In genomic region chr11:110518648-110519047, GRCm38 (mm10) we compare ENCODE assay signal across 30 mouse cellular contexts.
"Had no signal": no experiment of that assay in that cellular context is flagged by ENCODE, and none has a peak within 500 bp of the region (broad histone marks: within the 10 kb centered on the region; RNA-seq: fewer than 3 reads in every experiment).

No protein-coding gene starts in this region.

- H3K9ac ChIP-seq: limb, embryonic 12.5 days; limb, embryonic 13.5 days; limb, embryonic 15.5 days; liver, embryonic 12.5 days; liver, embryonic 13.5 days; liver, embryonic 14.5 days; liver, embryonic 15.5 days; liver, postnatal 0 days; lung, embryonic 14.5 days; lung, embryonic 15.5 days; midbrain, embryonic 12.5 days; midbrain, embryonic 13.5 days; midbrain, embryonic 15.5 days had no signal

- H3K9me3 ChIP-seq: limb, embryonic 10.5 days; limb, embryonic 15.5 days; liver, embryonic 12.5 days; liver, embryonic 13.5 days; liver, embryonic 15.5 days; lung, embryonic 15.5 days; midbrain, embryonic 10.5 days; midbrain, embryonic 12.5 days; midbrain, embryonic 15.5 days had no signal

- ATAC-seq: liver, embryonic 12.5 days; liver, postnatal 0 days; lung, postnatal 0 days; midbrain, embryonic 13.5 days; midbrain, embryonic 15.5 days; midbrain, embryonic 16.5 days had no signal

- H3K27ac ChIP-seq: left cerebral cortex, adult 2 months; limb, embryonic 10.5 days; limb, embryonic 12.5 days; limb, embryonic 13.5 days; limb, embryonic 15.5 days; liver, embryonic 12.5 days; liver, embryonic 13.5 days; liver, embryonic 14.5 days; liver, embryonic 15.5 days; lung, embryonic 15.5 days; macrophage; midbrain, embryonic 10.5 days; midbrain, embryonic 12.5 days; midbrain, embryonic 13.5 days; midbrain, embryonic 15.5 days had no signal

- H3K4me1 ChIP-seq: limb, embryonic 10.5 days; limb, embryonic 12.5 days; limb, embryonic 13.5 days; limb, embryonic 15.5 days; liver, embryonic 12.5 days; liver, embryonic 13.5 days; liver, embryonic 15.5 days; lung, embryonic 15.5 days; midbrain, embryonic 10.5 days; midbrain, embryonic 12.5 days; midbrain, embryonic 13.5 days; midbrain, embryonic 15.5 days had no signal

- H3K4me3 ChIP-seq: left cerebral cortex, adult 2 months; limb, embryonic 10.5 days; limb, embryonic 12.5 days; limb, embryonic 13.5 days; limb, embryonic 15.5 days; liver, embryonic 12.5 days; liver, embryonic 13.5 days; liver, embryonic 15.5 days; lung, embryonic 15.5 days; megakaryocyte, embryonic 14.5 days; midbrain, embryonic 10.5 days; midbrain, embryonic 12.5 days; midbrain, embryonic 13.5 days; midbrain, embryonic 15.5 days; myocyte had no signal

- H3K27me3 ChIP-seq: limb, embryonic 12.5 days; limb, embryonic 13.5 days; limb, embryonic 15.5 days; liver, embryonic 12.5 days; liver, embryonic 13.5 days; liver, embryonic 15.5 days; lung, embryonic 15.5 days; megakaryocyte, embryonic 14.5 days; midbrain, embryonic 12.5 days; midbrain, embryonic 13.5 days; midbrain, embryonic 15.5 days had no signal

- DNase-seq: left cerebral cortex, postnatal 4 days; liver; liver, embryonic 13.5 days; liver, postnatal 0 days; lung, adult 18-20 months; lung, adult 2 months; lung, embryonic 14.5 days; lung, postnatal 10 days; lung, postnatal 14 days; lung, postnatal 36 days; lung, postnatal 4 days had no signal

- H3K4me2 ChIP-seq: limb, embryonic 12.5 days; limb, embryonic 13.5 days; limb, embryonic 15.5 days; liver, embryonic 11.5 days; liver, embryonic 12.5 days; liver, embryonic 13.5 days; liver, embryonic 15.5 days; lung, embryonic 14.5 days; lung, embryonic 15.5 days; midbrain, embryonic 12.5 days; midbrain, embryonic 13.5 days; midbrain, embryonic 15.5 days had no signal
